ENCODE assay signal across 12 mouse cellular contexts in genomic region chrX:38771886-38772285, GRCm38 (mm10). TPM values are rescaled to one million over a fixed set of nuclear protein-coding genes. Genes with fewer than 3 reads are reported as not detected.
DNase-seq lines count a peak whose midpoint lies in the region; ATAC-seq and TF ChIP-seq lines count a peak whose summit lies in the region.
"Had no signal": no experiment of that assay in that cellular context is flagged by ENCODE, and none has a peak within 500 bp of the region (broad histone marks: within the 10 kb centered on the region; RNA-seq: fewer than 3 reads in every experiment).

No protein-coding gene starts in this region.

- peak; percentile 70; the same call in 1 of the 2 replicates for ATAC-seq in midbrain, postnatal 0 days (ENCODE audit: low FRiP score)

- WGBS in midbrain, postnatal 0 days: 29% methylated on average over 3 of the region's 3 CpGs

- intact Hi-C loops in heart, postnatal 36 days (cut with DNase I): no loop called here

- H3K9me3 ChIP-seq in midbrain, postnatal 0 days (ENCODE audit: low read length): no peaks in the 10 kb centered on the region
- H3K9me3 ChIP-seq: liver, embryonic 15.5 days; stomach, embryonic 15.5 days had no signal

- peak; percentile 67 for TF ChIP-seq CTCF in midbrain, postnatal 0 days (IDR thresholded peaks at IDR 0.05)

- H3K4me2 ChIP-seq in midbrain, postnatal 0 days (ENCODE audit: low read depth, low read length, poor library complexity, severe bottlenecking): no peak overlapping the region
- H3K4me2 ChIP-seq: liver, embryonic 15.5 days; stomach, embryonic 15.5 days had no signal

- no peaks in the 10 kb centered on the region for H3K4me1 ChIP-seq in midbrain, postnatal 0 days (ENCODE audit: insufficient read depth, low read length)
- H3K4me1 ChIP-seq: liver, embryonic 15.5 days; stomach, embryonic 15.5 days had no signal

- DNase-seq in heart, adult 18-20 months: peak; percentile 1 to 13
- DNase-seq in heart, postnatal 36 days: no peak
- peak; percentile 11 for DNase-seq in lung, postnatal 36 days
- no peak for DNase-seq in lung, postnatal 4 days
- peak; percentile 7 to 44 for DNase-seq in frontal cortex, adult 2 months (ENCODE audit: extremely low spot score in 1 of 2, low spot score in 1 of 2)
- peak; percentile 64 for DNase-seq in midbrain, postnatal 0 days (ENCODE audit: low spot score)
- DNase-seq in c-Kit-positive CD71-positive TER-119-positive erythroid progenitor cells, embryonic 14.5 days (ENCODE audit: low spot score): no peak
- DNase-seq in gastrocnemius, adult 8-10 months (ENCODE audit: low spot score in 2 of 2): no peak

- H3K27me3 ChIP-seq in midbrain, postnatal 0 days (ENCODE audit: insufficient read depth, low read length): no peaks in the 10 kb centered on the region
- H3K27me3 ChIP-seq: liver, embryonic 15.5 days; stomach, embryonic 15.5 days had no signal

- no peak overlapping the region for H3K27ac ChIP-seq in midbrain, postnatal 0 days (ENCODE audit: low read depth, low read length)
- H3K27ac ChIP-seq: liver, embryonic 15.5 days; stomach, embryonic 15.5 days had no signal

- no peaks in the 10 kb centered on the region for H3K36me3 ChIP-seq in midbrain, postnatal 0 days (ENCODE audit: insufficient read depth, low read length)
- H3K36me3 ChIP-seq: liver, embryonic 15.5 days; stomach, embryonic 15.5 days had no signal

- no peak overlapping the region for H3K4me3 ChIP-seq in midbrain, postnatal 0 days (ENCODE audit: low read depth, low read length)
- H3K4me3 ChIP-seq: erythroblast, embryonic 14.5 days; liver, embryonic 15.5 days; stomach, embryonic 15.5 days had no signal

- no peak overlapping the region for H3K9ac ChIP-seq in midbrain, postnatal 0 days (replicated peaks; ENCODE audit: low read length, poor library complexity, severe bottlenecking)
- H3K9ac ChIP-seq: liver, embryonic 15.5 days; stomach, embryonic 15.5 days had no signal

RNA-seq across cellular contexts. Expression of gene 6030498E09Rik, which starts 0.6 kb away (rescaled TPM):
- not detected for total RNA-seq in heart, adult 18-20 months (2021)
- not detected for total RNA-seq in heart, postnatal 36 days (2021)
- not detected in 2 replicates for polyA plus RNA-seq in frontal cortex, adult 2 months (2012; rRNA removed)
- 0.71 TPM in 1 of 2 replicates, not detected in the other for total RNA-seq in midbrain, postnatal 0 days (2014; rRNA removed)
- polyA plus RNA-seq in midbrain, postnatal 0 days (2015; fragmentation: Nextera tagmentation; extraction: Ambion mirVana): 0.11 TPM in 1 of 2 replicates, not detected in the other
- total RNA-seq in gastrocnemius, adult 8-10 months (2022): not detected
- total RNA-seq: ES-E14 had no signal
- polyA plus RNA-seq: erythroblast, embryonic 14.5 days; liver, embryonic 15.5 days; stomach, embryonic 15.5 days had no signal

Comparison
In these comparisons a context has a peak if more than half of its experiments do, and no peak if none do; other contexts are left out.
1. DNase-seq: peak in heart, adult 18-20 months (2 of 2), lung, postnatal 36 days (single experiment), frontal cortex, adult 2 months (2 of 2) and midbrain, postnatal 0 days (single experiment); none in heart, postnatal 36 days (0 of 2), lung, postnatal 4 days (0 of 2), c-Kit-positive CD71-positive TER-119-positive erythroid progenitor cells, embryonic 14.5 days (single experiment) and gastrocnemius, adult 8-10 months (0 of 2).